Mouse (Mus musculus) liver, postnatal 0 days (tissue): ENCODE measurements around the gene Olfr285. TPM values are rescaled to one million over a fixed set of nuclear protein-coding genes. Genes with fewer than 3 reads are reported as not detected.

Experiments used
- ATAC-seq: fragments of 200-750 bp; cut with Nextera tagmentation; 2 replicates; pipeline ENCODE4 v1.8.0; 2017; ENCODE audit warnings: mild to moderate bottlenecking, moderate library complexity
- DNase-seq: peaks from one replicate; pipeline ENCODE4 v3.0.0-alpha.2; 2016
- H3K27ac ChIP-seq: fragments of 300-500 bp; sonication (generic); 2 replicates; pipeline ENCODE4 v1.5.1; 2014; ENCODE audit warnings: antibody characterized with exemption, moderate library complexity, mild to moderate bottlenecking, low read depth
- H3K27me3 ChIP-seq: fragments of 300-500 bp; sonication (generic); 2 replicates; pipeline ENCODE4 v1.6.1; 2014; ENCODE audit warnings: low read length, control low read depth, mixed read lengths; ENCODE audit not compliant: insufficient read depth
- H3K36me3 ChIP-seq: fragments of 300-500 bp; sonication (generic); replicated peaks from 2 replicates; pipeline ENCODE4 v1.6.1; 2014; ENCODE audit warnings: mild to moderate bottlenecking, control low read depth, low read length, moderate library complexity, mixed read lengths; ENCODE audit not compliant: insufficient read depth
- H3K4me1 ChIP-seq: fragments of 300-500 bp; sonication (generic); 2 replicates; pipeline ENCODE4 v1.6.1; 2014; ENCODE audit warnings: antibody characterized with exemption, mild to moderate bottlenecking, control low read depth; ENCODE audit not compliant: insufficient read depth
- H3K4me2 ChIP-seq: fragments of 300-500 bp; sonication (generic); 2 replicates; pipeline ENCODE4 v1.6.1; 2014; ENCODE audit warnings: low read depth, mild to moderate bottlenecking, low read length, moderate library complexity, mixed read lengths
- H3K4me3 ChIP-seq: fragments of 300-500 bp; sonication (generic); 2 replicates; pipeline ENCODE4 v1.5.1; 2014; ENCODE audit warnings: low read depth, low read length
- H3K9ac ChIP-seq: fragments of 300-500 bp; sonication (generic); replicated peaks from 2 replicates; pipeline ENCODE4 v1.6.1; 2014; ENCODE audit warnings: mild to moderate bottlenecking, moderate library complexity
- H3K9me3 ChIP-seq: fragments of 300-500 bp; sonication (generic); 2 replicates; pipeline ENCODE4 v1.6.1; 2016; ENCODE audit warnings: mild to moderate bottlenecking, control low read depth, low read length, mixed read lengths
- CTCF ChIP-seq: sonication (generic); IDR thresholded peaks from 2 replicates; pipeline ENCODE4 v1.5.1; 2016; ENCODE audit warnings: antibody characterized with exemption, low read depth
- EP300 ChIP-seq: IDR thresholded peaks from 2 replicates; pipeline ENCODE4 v1.6.1; 2016; ENCODE audit warnings: antibody characterized with exemption, low read depth, mild to moderate bottlenecking
- WGBS: fragments of 180-500 bp; shearing (Covaris S2); extraction: QIAGEN DNeasy Blood & Tissue Kit; methylation state at CpG from one replicate; pipeline ENCODE4 v1.1.7; 2014; ENCODE audit not compliant: insufficient replicate concordance; 5-methylcytosine and 5-hydroxymethylcytosine counted together
- polyA plus RNA-seq: library from polyadenylated mRNA; unstranded; fragments of >200 nt; fragmentation: Nextera tagmentation; extraction: Ambion mirVana; gene quantifications from 2 replicates; pipeline ENCODE4 v1.2.1, GENCODE M21; 2015

Gene Olfr285
- polyA plus RNA-seq = not detected in 2 replicates

DNA sequence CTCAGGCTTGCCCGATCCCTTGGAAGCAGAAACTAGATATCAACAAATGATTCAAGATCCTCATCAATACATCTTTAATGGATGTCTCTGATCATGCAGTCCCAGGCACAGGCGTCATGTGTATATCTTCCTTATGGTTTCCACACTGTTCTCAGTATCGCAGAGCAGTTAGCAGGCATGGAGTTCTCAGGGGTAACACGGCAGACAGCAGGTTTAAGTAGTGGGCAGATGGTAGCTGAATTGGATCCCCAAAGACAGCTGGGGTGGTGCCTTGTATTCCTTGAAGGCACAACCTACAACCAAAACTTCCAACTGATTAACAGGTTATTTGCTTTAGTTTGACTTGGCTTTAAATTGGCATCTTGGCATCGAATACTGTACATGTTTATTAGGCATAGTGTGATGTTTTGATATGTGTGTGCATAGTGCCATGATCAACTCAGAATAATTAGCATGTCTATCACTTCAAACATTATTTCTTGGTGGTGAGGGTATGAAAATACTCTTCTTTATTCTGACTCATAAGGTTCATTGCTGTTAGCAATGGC, at the start of gene Olfr285:
TSS of gene Olfr285 (minus strand) at position 177 of the 548 bp plus-strand sequence.
- no peak for TF ChIP-seq CTCF
- no peak for TF ChIP-seq EP300
- no peaks in the 10 kb centered on the region for H3K36me3 ChIP-seq
- no peak within 1 kb of the TSS for H3K4me3 ChIP-seq
- no peak within 1 kb of the TSS for H3K4me2 ChIP-seq
- DNase-seq = no peak
- H3K9me3 ChIP-seq = no peaks in the 10 kb centered on the region
- 85% methylated on average over 5 of the region's 5 CpGs for WGBS
- no peaks in the 10 kb centered on the region for H3K27me3 ChIP-seq
- H3K4me1 ChIP-seq = no peaks in the 10 kb centered on the region
- H3K9ac ChIP-seq = no peak within 1 kb of the TSS
- H3K27ac ChIP-seq = no peak within 1 kb of the TSS
- no peak for ATAC-seq

DNA sequence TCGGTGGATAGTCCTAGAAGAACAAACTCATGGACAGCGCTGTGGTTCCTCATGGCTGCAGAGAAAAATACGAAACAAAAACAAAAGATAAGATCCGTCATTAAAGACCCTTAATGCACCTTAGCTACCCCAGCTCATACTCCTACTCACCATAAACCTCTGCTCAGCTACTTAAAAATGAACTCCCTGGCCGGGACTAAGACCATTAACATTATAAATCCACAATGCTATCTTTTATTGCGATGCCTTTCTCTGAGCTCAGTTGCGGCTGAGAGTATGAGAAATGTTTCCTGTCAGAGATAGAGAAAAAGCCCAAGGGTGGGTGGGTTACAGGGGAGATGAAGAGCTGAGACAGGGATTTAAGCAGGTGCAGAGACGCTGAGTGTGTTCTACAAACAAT, 23.7 kb upstream of the Olfr285 start, which contains the start of gene Olfr284:
TSS of gene Olfr284 (minus strand) at position 101 of the 400 bp plus-strand sequence.
- WGBS = 71% methylated on average over 8 of the region's 8 CpGs
- Histone ChIP-seq H3K36me3 (no peaks in the 10 kb centered on the region), H3K9ac (no peak within 1 kb of the TSS), H3K4me3 (no peak within 1 kb of the TSS), H3K4me1 (no peaks in the 10 kb centered on the region), H3K4me2 (no peak within 1 kb of the TSS), H3K27me3 (no peaks in the 10 kb centered on the region), H3K27ac (no peak within 1 kb of the TSS), H3K9me3 (no peaks in the 10 kb centered on the region)
- no peak for ATAC-seq
- TF ChIP-seq EP300 (no peak), CTCF (no peak)
- no peak for DNase-seq

DNA sequence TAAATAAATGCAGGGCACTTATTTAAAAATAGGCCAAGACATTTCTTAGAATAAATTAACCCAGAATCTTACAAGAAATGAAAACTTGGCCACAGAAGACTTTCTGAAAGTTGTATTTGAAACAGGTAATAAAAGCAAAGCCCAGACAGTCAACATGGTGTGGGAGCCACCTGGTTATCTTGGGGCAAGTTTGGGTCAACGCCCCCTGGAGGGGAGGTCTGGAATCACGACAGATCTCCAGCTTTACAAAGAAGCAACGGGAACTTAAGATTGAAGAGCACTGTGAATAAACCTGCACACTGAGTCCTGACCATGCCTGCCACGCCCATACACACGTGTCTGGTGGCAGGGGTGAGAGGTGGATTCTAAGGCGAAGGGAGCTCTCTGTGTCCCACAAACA, 1.4 kb downstream of the Olfr285 start:
- Histone ChIP-seq H3K4me3 (no peak overlapping the region), H3K9ac (no peak overlapping the region), H3K36me3 (no peaks in the 10 kb centered on the region), H3K4me2 (no peak overlapping the region), H3K4me1 (no peaks in the 10 kb centered on the region), H3K27me3 (no peaks in the 10 kb centered on the region), H3K27ac (no peak overlapping the region), H3K9me3 (no peaks in the 10 kb centered on the region)
- DNase-seq (no peak), ATAC-seq (no peak)
- TF ChIP-seq CTCF = peak; percentile 15; the same call in 1 of the 2 replicates
- TF ChIP-seq EP300 = no peak
- 43% methylated on average over 6 of the region's 6 CpGs for WGBS

DNA sequence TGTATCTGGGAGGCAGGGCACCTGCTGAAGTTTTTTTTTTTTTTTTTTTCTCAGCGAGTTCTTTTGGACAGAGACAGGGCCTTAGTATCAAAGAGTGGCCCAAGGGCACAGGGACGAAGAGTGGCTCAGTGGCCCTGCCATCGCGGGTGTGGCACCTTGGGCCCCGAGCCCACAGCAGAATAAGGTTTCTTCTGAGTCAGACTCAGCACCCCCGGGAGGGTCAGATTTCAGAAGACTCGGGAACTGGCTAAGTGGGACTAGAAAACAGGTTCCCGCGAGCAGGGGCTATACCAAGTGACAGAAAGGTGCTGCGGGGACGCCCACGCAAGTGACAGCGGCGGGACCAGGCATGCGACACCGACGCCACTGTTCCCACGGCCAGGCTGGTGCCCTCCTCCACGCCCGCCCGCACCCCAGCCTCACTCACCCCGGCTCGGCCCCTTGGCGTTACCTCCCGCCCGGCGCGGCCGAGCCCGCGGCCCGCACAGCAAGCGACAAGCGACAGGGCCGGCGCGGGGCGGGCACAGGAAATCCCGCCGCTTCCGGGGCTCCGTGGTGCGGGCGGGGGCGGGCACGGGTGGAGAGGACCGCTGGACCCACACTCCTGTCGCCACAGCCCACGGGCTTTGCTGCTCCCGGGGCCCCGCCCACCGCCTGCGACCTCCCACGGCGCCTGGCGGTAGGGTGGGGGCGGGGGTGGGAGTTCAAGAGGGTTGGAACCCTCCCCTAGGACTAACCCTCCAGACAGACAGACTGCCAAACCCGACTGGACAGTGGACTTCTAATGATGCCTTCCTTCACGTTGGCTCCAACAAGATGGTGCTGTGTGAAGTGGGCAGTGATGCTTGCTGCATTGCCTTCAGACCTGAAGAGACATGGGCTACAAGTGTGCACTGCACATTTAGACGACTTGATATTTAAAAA, 21.3 kb downstream of the Olfr285 start, which contains the start of gene Zfp641:
TSS of gene Zfp641 (minus strand) at position 534 of the 924 bp plus-strand sequence.
- Histone ChIP-seq H3K4me1 (no peaks in the 10 kb centered on the region; the same call in 1 of the 2 replicates), H3K9ac (peak within 1 kb of the TSS; percentile 51), H3K4me2 (peak within 1 kb of the TSS; percentile 74), H3K4me3 (peak within 1 kb of the TSS; percentile 51), H3K27me3 (peaks cover 16% of the 10 kb centered on the region), H3K36me3 (no peaks in the 10 kb centered on the region), H3K27ac (no peak within 1 kb of the TSS), H3K9me3 (no peaks in the 10 kb centered on the region)
- TF ChIP-seq EP300 = no peak
- no peak for TF ChIP-seq CTCF
- DNase-seq = peak; percentile 27
- no peak for ATAC-seq
- 6% methylated on average over 27 of the region's 60 CpGs for WGBS

DNA sequence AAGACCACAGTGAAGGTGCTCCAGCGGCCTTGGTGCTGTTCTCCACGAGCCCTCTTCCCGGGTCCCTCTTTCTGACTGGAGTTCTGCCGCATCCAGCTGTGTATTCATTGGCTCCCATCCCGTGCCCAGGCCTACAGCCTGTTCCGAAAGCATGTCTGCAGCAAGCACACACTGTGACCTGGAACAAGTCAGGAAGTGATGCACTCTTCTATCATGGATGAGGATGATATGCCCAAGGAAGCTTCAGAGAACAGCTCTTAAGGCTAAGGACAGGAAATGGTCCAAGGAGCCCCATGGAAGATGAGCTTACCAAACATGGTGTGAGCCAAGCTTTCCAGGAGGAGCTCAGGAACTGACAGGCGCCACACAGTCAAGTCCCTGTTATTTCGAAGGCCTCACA, 23.5 kb downstream of the Olfr285 start:
- TF ChIP-seq EP300 = no peak
- no peak for TF ChIP-seq CTCF
- no peak for ATAC-seq

DNA sequence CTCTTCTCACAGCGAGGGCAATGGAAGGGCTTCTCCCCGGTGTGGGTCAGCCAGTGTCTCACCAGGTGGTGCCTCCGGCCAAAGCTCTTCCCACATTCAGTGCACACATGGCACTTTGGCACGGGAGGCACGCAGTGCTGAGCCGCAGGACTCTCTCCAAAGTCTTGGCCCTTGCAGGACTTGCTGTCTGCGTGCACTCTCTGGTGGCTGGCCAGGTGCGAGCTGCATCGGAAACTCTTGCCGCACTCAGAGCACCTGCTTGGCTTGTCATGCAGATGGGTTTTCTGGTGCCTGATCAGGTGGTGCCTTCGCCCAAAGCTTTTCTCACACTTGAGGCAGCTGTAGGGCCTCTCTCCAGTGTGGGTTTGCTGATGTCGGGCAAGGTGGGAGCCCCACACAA, 28.6 kb downstream of the Olfr285 start:
- DNase-seq = no peak
- TF ChIP-seq CTCF (no peak), EP300 (no peak)
- H3K27ac ChIP-seq = no peak overlapping the region
- no peak for ATAC-seq
- H3K4me2 ChIP-seq = no peak overlapping the region
- H3K36me3 ChIP-seq = no peaks in the 10 kb centered on the region
- H3K9me3 ChIP-seq = no peaks in the 10 kb centered on the region
- no peak overlapping the region for H3K9ac ChIP-seq
- H3K27me3 ChIP-seq = no peaks in the 10 kb centered on the region
- 72% methylated on average over 12 of the region's 12 CpGs for WGBS
- peaks cover 3% of the 10 kb centered on the region; the same call in 1 of the 2 replicates for H3K4me1 ChIP-seq
- no peak overlapping the region for H3K4me3 ChIP-seq

More for the DNA sequence above, 23.5 kb downstream of the Olfr285 start:
- Histone ChIP-seq H3K27ac (no peak overlapping the region), H3K36me3 (no peaks in the 10 kb centered on the region), H3K9ac (no peak overlapping the region), H3K4me3 (no peak overlapping the region), H3K9me3 (no peaks in the 10 kb centered on the region), H3K4me1 (no peaks in the 10 kb centered on the region; the same call in 1 of the 2 replicates), H3K4me2 (no peak overlapping the region), H3K27me3 (peaks cover 16% of the 10 kb centered on the region)
- DNase-seq = no peak
- 78% methylated on average over 8 of the region's 8 CpGs for WGBS
